Mouse (Mus musculus) stomach, postnatal 0 days (tissue): ENCODE results near the gene Il17f.

Experiments used
- CTCF ChIP-seq: IDR thresholded peaks from 2 replicates; pipeline ENCODE4 v1.5.1; 2016; ENCODE audit warnings: antibody characterized with exemption, low read depth, mild to moderate bottlenecking, moderate library complexity
- EP300 ChIP-seq: optimal IDR thresholded peaks from 2 replicates; pipeline ENCODE3; 2016; ENCODE audit warnings: antibody characterized with exemption

DNA sequence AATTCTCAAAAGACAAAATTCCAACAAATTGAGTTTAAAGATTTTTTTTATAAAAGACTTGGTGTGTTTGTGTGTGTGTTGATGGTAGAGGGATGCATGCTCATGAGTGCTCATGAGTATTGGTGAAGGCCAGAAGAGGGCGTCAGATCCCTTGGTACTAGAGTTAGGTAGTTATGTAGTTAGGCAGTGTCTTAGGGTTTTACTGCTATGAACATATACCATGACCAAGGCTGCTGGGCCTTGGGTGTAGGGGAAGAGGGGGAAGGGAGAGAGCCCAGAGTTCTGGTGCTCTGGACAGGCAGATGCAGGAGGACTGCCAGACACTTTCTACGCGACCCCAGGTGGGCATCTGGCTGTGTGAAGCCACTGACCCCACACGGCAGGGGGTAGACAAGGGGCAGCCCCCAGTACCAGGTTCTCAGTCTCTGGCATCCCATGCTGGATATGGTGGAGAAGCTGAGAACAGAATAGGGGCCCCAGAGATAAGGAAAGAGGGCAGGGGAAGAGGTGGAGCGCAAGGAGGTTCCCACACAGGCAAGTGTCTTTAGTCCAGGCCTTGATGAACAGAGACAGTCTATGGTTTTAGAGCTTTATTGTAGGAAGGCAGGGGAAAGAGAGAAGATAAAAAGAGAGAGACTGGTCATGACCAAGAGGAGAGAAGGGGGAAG, 42.2 kb upstream of the Il17f start:
- TF ChIP-seq CTCF (peak; percentile 63), EP300 (no peak)
